Mouse (Mus musculus) MEL (cell line): ENCODE measurements around the gene Gpr19. TPM values are rescaled to one million over a fixed set of nuclear protein-coding genes. Genes with fewer than 3 reads are reported as not detected.

Experiments
- DNase-seq: peaks from one replicate; pipeline ENCODE4 v3.0.0; 2011; ENCODE audit warnings: low read depth, low spot score
- H3K27ac ChIP-seq: 2 replicates; pipeline ENCODE4 v1.5.1; 2012; ENCODE audit warnings: low read depth, mild to moderate bottlenecking, control low read depth, low read length, moderate library complexity; ENCODE audit not compliant: control insufficient read depth
- H3K27me3 ChIP-seq, 2 experiments: fragments of 150-350 bp in 1 of 2; sonication (generic) in 1 of 2; 2 replicates each; pipeline ENCODE4 v1.6.1; 2012; ENCODE audit warnings: low read length in 2 of 2, mild to moderate bottlenecking in 2 of 2, improper control_type of control experiment in 1 of 2, moderate library complexity in 1 of 2; ENCODE audit not compliant: insufficient read depth in 2 of 2, control insufficient read depth in 1 of 2
- H3K36me3 ChIP-seq, 2 experiments: 2 replicates each; pipeline ENCODE4 v1.6.1; 2012 to 2014; ENCODE audit warnings: low read length in 2 of 2, improper control_type of control experiment in 1 of 2, inconsistent platforms in 1 of 2, mild to moderate bottlenecking in 1 of 2; ENCODE audit not compliant: insufficient read depth in 2 of 2, control insufficient read depth in 1 of 2
- H3K4me1 ChIP-seq, 2 experiments: fragments of 150-350 bp in 1 of 2; sonication (generic) in 1 of 2; 2 replicates each; pipeline ENCODE4 v1.6.1; 2012; ENCODE audit warnings: low read length in 2 of 2, improper control_type of control experiment in 1 of 2, mild to moderate bottlenecking in 1 of 2; ENCODE audit not compliant: insufficient read depth in 2 of 2, control insufficient read depth in 1 of 2
- H3K4me3 ChIP-seq, 2 experiments: fragments of 150-350 bp in 1 of 2; sonication (generic) in 1 of 2; 2 replicates each; pipeline ENCODE4 v1.5.1; 2012; ENCODE audit warnings: low read depth in 2 of 2, low read length in 2 of 2, mild to moderate bottlenecking in 2 of 2, moderate library complexity in 2 of 2, control low read depth in 1 of 2, improper control_type of control experiment in 1 of 2; ENCODE audit not compliant: control insufficient read depth in 1 of 2, insufficient read depth in 1 of 2
- H3K79me2 ChIP-seq: 2 replicates; pipeline ENCODE4 v1.6.1; 2012; ENCODE audit warnings: mild to moderate bottlenecking, low read length, moderate library complexity; ENCODE audit not compliant: control insufficient read depth, poor library complexity, insufficient read depth
- H3K9ac ChIP-seq: 2 replicates; pipeline ENCODE4 v1.6.1; 2012; ENCODE audit warnings: low read depth, mild to moderate bottlenecking, control low read depth, low read length, moderate library complexity; ENCODE audit not compliant: control insufficient read depth, poor library complexity, severe bottlenecking
- H3K9me3 ChIP-seq: fragments of 150-350 bp; sonication (generic); replicated peaks from 2 replicates; pipeline ENCODE4 v1.6.1; 2012; ENCODE audit warnings: mild to moderate bottlenecking, low read length, improper control_type of control experiment, moderate library complexity; ENCODE audit not compliant: insufficient read depth
- BHLHE40 ChIP-seq: IDR thresholded peaks from 2 replicates; pipeline ENCODE4 v1.6.1; 2012; ENCODE audit warnings: low read depth, mild to moderate bottlenecking, inconsistent platforms, low read length, improper control_type of control experiment, borderline replicate concordance
- CHD1 ChIP-seq: IDR thresholded peaks from 2 replicates; pipeline ENCODE4 v1.6.1; 2012; ENCODE audit warnings: low read depth, mild to moderate bottlenecking, inconsistent platforms, low read length, improper control_type of control experiment
- CHD2 ChIP-seq: IDR thresholded peaks from 2 replicates; pipeline ENCODE4 v1.6.1; 2011; ENCODE audit warnings: low read length, improper control_type of control experiment
- CTCF ChIP-seq, 3 experiments: IDR thresholded peaks in 2 of 3; conservative IDR thresholded peaks in 1 of 3; 2 replicates each; pipeline ENCODE4 v1.5.1; 2011 to 2012; ENCODE audit warnings: low read length in 3 of 3, low read depth in 2 of 3, mild to moderate bottlenecking in 2 of 3, improper control_type of control experiment in 1 of 3, inconsistent platforms in 1 of 3, mixed read lengths in 1 of 3, moderate library complexity in 1 of 3; ENCODE audit not compliant: control insufficient read depth in 1 of 3, insufficient read depth in 1 of 3, poor library complexity in 1 of 3, severe bottlenecking in 1 of 3
- ELF1 ChIP-seq: IDR thresholded peaks from 2 replicates; pipeline ENCODE4 v1.6.1; 2014; ENCODE audit warnings: low read depth, mild to moderate bottlenecking, inconsistent platforms, low read length, improper control_type of control experiment, moderate library complexity
- ETS1 ChIP-seq: IDR thresholded peaks from 2 replicates; pipeline ENCODE4 v1.6.1; 2012; ENCODE audit warnings: low read depth, mild to moderate bottlenecking, inconsistent platforms, low read length, improper control_type of control experiment, moderate library complexity
- GABPA ChIP-seq: IDR thresholded peaks from 2 replicates; pipeline ENCODE4 v1.6.1; 2012; ENCODE audit warnings: low read depth, mild to moderate bottlenecking, inconsistent platforms, low read length, improper control_type of control experiment, moderate library complexity
- GATA1 ChIP-seq: IDR thresholded peaks from 2 replicates; pipeline ENCODE4 v1.6.1; 2011; ENCODE audit warnings: low read depth, low read length, improper control_type of control experiment
- HCFC1 ChIP-seq: IDR thresholded peaks from 2 replicates; pipeline ENCODE4 v1.6.1; 2012; ENCODE audit warnings: low read depth, mild to moderate bottlenecking, inconsistent platforms, low read length, improper control_type of control experiment, moderate library complexity
- JUND ChIP-seq: IDR thresholded peaks from 2 replicates; pipeline ENCODE4 v1.6.1; 2011; ENCODE audit warnings: low read depth, mild to moderate bottlenecking, improper control_type of control experiment, low read length
- KAT2A ChIP-seq: conservative IDR thresholded peaks from 2 replicates; pipeline ENCODE4 v1.6.1; 2012; ENCODE audit warnings: low read depth, low read length, improper control_type of control experiment, inconsistent platforms
- MAX ChIP-seq: IDR thresholded peaks from 2 replicates; pipeline ENCODE4 v1.6.1; 2011; ENCODE audit warnings: low read length, improper control_type of control experiment
- MXI1 ChIP-seq: IDR thresholded peaks from 2 replicates; pipeline ENCODE4 v1.6.1; 2011; ENCODE audit warnings: mild to moderate bottlenecking, low read depth, low read length, improper control_type of control experiment
- MYB ChIP-seq: IDR thresholded peaks from 2 replicates; pipeline ENCODE4 v1.6.1; 2011; ENCODE audit warnings: mild to moderate bottlenecking, low read depth, low read length, improper control_type of control experiment
- MYC ChIP-seq: IDR thresholded peaks from 2 replicates; pipeline ENCODE4 v1.6.1; 2011; ENCODE audit warnings: low read depth, mild to moderate bottlenecking, low read length, improper control_type of control experiment, moderate library complexity
- POLR2A ChIP-seq, 2 experiments: IDR thresholded peaks; 2 replicates each; pipeline ENCODE4 v1.6.1; 2011 to 2012; ENCODE audit warnings: low read length in 2 of 2, mild to moderate bottlenecking in 2 of 2, control low read depth in 1 of 2, improper control_type of control experiment in 1 of 2, low read depth in 1 of 2, moderate library complexity in 1 of 2; ENCODE audit not compliant: control insufficient read depth in 1 of 2, insufficient read depth in 1 of 2, poor library complexity in 1 of 2
- POLR2AphosphoS5 ChIP-seq: IDR thresholded peaks from 2 replicates; pipeline ENCODE4 v1.6.1; 2012; ENCODE audit warnings: low read depth, borderline replicate concordance, mild to moderate bottlenecking, inconsistent platforms, low read length, moderate library complexity, mixed read lengths
- SIN3A ChIP-seq: IDR thresholded peaks from 2 replicates; pipeline ENCODE4 v1.6.1; 2012; ENCODE audit warnings: low read length, improper control_type of control experiment, inconsistent platforms
- TBP ChIP-seq: IDR thresholded peaks from 2 replicates; pipeline ENCODE4 v1.8.0; 2011; ENCODE audit warnings: low read depth, low read length, improper control_type of control experiment
- UBTF ChIP-seq: IDR thresholded peaks from 2 replicates; pipeline ENCODE4 v1.6.1; 2012; ENCODE audit warnings: low read depth, mild to moderate bottlenecking, inconsistent platforms, low read length, improper control_type of control experiment, moderate library complexity, borderline replicate concordance; ENCODE audit not compliant: insufficient read depth
- USF2 ChIP-seq, 2 experiments: IDR thresholded peaks; 2 replicates each; pipeline ENCODE4 v1.6.1; 2011 to 2012; ENCODE audit warnings: improper control_type of control experiment in 2 of 2, low read length in 2 of 2, borderline replicate concordance in 1 of 2, inconsistent platforms in 1 of 2, low read depth in 1 of 2, mild to moderate bottlenecking in 1 of 2; ENCODE audit not compliant: insufficient read depth in 1 of 2
- ZC3H11A ChIP-seq: IDR thresholded peaks from 2 replicates; pipeline ENCODE4 v1.6.1; 2012; ENCODE audit warnings: low read depth, mild to moderate bottlenecking, inconsistent platforms, low read length, improper control_type of control experiment
- ZKSCAN1 ChIP-seq: IDR thresholded peaks from 2 replicates; pipeline ENCODE4 v1.6.1; 2012; ENCODE audit warnings: low read depth, mild to moderate bottlenecking, inconsistent platforms, low read length, improper control_type of control experiment, moderate library complexity
- ZMIZ1 ChIP-seq: IDR thresholded peaks from 2 replicates; pipeline ENCODE4 v1.6.1; 2012; ENCODE audit warnings: low read depth, mild to moderate bottlenecking, inconsistent platforms, low read length, improper control_type of control experiment, moderate library complexity
- ZNF384 ChIP-seq: IDR thresholded peaks from 2 replicates; pipeline ENCODE4 v1.6.1; 2012; ENCODE audit warnings: low read depth, mild to moderate bottlenecking, inconsistent platforms, low read length, improper control_type of control experiment
- polyA plus RNA-seq, 2 experiments: library from polyadenylated mRNA; stranded (reverse) in 1 of 2; unstranded in 1 of 2; fragments of >175 nt in 1 of 2; fragments of >200 nt in 1 of 2; gene quantifications; 2 replicates each; pipeline versions ENCODE4 v1.2.1 to v1.2.4; 2012; ENCODE audit warnings: low replicate concordance in 2 of 2, low read depth in 1 of 2; ENCODE audit not compliant: insufficient read length in 2 of 2, insufficient read depth in 1 of 2, missing spikeins in 1 of 2
- total RNA-seq: library from RNA; depleted of rRNA; stranded (reverse); fragments of 300-350 nt; gene quantifications from 2 replicates; pipeline ENCODE4 v1.2.3, GENCODE M21; 2012

Gpr19 gene
- total and polyA plus RNA-seq, 3 experiments: 8.4 to 11.7 TPM; not detected in 1

- H3K9me3 ChIP-seq: no peaks in the 10 kb centered on the region
- no peak overlapping the region for H3K9ac ChIP-seq
- peaks cover 23% of the 10 kb centered on the region for H3K79me2 ChIP-seq
- peaks cover 0 to 18% of the 10 kb centered on the region in 2 experiments; a peak in 3 of 4 replicates for H3K36me3 ChIP-seq
- no peak for TF ChIP-seq ZMIZ1
- TF ChIP-seq ETS1: no peak
- no peak for TF ChIP-seq ZC3H11A
- no peak for TF ChIP-seq CHD2
- no peak for TF ChIP-seq POLR2A (IDR thresholded peaks at IDR 0.05; ENCODE audit: control insufficient read depth in 1 of 2, insufficient read depth in 1 of 2, low read depth in 1 of 2, low read length in 2 of 2, poor library complexity in 1 of 2)
- no peak for TF ChIP-seq CTCF (IDR thresholded peaks at IDR 0.05 in 2 of 3, conservative IDR thresholded peaks at IDR 0.05 in 1 of 3; ENCODE audit: control insufficient read depth in 1 of 3, insufficient read depth in 1 of 3, low read depth in 2 of 3, low read length in 3 of 3, poor library complexity in 1 of 3, severe bottlenecking in 1 of 3)
- TF ChIP-seq BHLHE40: no peak
- no peak for TF ChIP-seq TBP
- TF ChIP-seq KAT2A: no peak
- TF ChIP-seq CHD1: no peak
- no peak for TF ChIP-seq HCFC1
- TF ChIP-seq MYB: no peak
- no peak for TF ChIP-seq ELF1
- TF ChIP-seq, all 39 proteins: peak for 0
- Histone ChIP-seq H3K4me1 (peaks cover 0 to 13% of the 10 kb centered on the region in 2 experiments; a peak in 2 of 4 replicates), H3K27me3 (no peaks in the 10 kb centered on the region), H3K4me3 (no peak overlapping the region), H3K27ac (no peak overlapping the region)
- no peak for DNase-seq
These were observed 20.4 kb upstream of the Gpr19 start for GRCm38 (mm10) chr6:134918769-134919168.

- Histone ChIP-seq H3K79me2 (peaks cover 18% of the 10 kb centered on the region), H3K27ac (peak overlapping the region; percentile 42), H3K4me3 (peak overlapping the region; percentile 68 to 84), H3K9ac (peak overlapping the region; percentile 57), H3K4me1 (peaks cover 0 to 13% of the 10 kb centered on the region in 2 experiments; a peak in 2 of 4 replicates), H3K36me3 (peaks cover 0 to 8% of the 10 kb centered on the region in 2 experiments; a peak in 2 of 4 replicates), H3K9me3 (no peaks in the 10 kb centered on the region), H3K27me3 (no peaks in the 10 kb centered on the region)
- DNase-seq: peak; percentile 88
- no peak for TF ChIP-seq GABPA
- TF ChIP-seq JUND: no peak
- TF ChIP-seq USF2 (IDR thresholded peaks at IDR 0.05; ENCODE audit: borderline replicate concordance in 1 of 2, insufficient read depth in 1 of 2, low read depth in 1 of 2, low read length in 2 of 2): no peak
- no peak for TF ChIP-seq ETS1
- peak; percentile 41; the same call in 1 of the 2 replicates for TF ChIP-seq BHLHE40
- peak; percentile 76; the same call in 1 of the 2 replicates for TF ChIP-seq ZNF384
- TF ChIP-seq MXI1: peak; percentile 83
- no peak for TF ChIP-seq UBTF
- peak; percentile 60 for TF ChIP-seq MAX
- no peak for TF ChIP-seq POLR2AphosphoS5
- 0 out of 2 replicates have a peak, but pooled peaks have one; percentile 36 for TF ChIP-seq GATA1
- no peak for TF ChIP-seq ZKSCAN1
- no peak for TF ChIP-seq MYC
- peak; percentile 59; the same call in 1 of the 2 replicates for TF ChIP-seq TBP
- peak; percentile 72 for TF ChIP-seq HCFC1
- peak; percentile 99 for TF ChIP-seq SIN3A
These were observed 18.7 kb upstream of the Gpr19 start for GRCm38 (mm10) chr6:134917087-134917486.
